Mouse (Mus musculus) MEL (cell line): ENCODE data around the gene Rps15a. TPM values are rescaled to one million over a fixed set of nuclear protein-coding genes. Genes with fewer than 3 reads are reported as not detected.
A peak's percentile ranks its signal among the peaks of the same experiment; 100 is the strongest.

Experiments used
- DNase-seq: peaks from one replicate; pipeline ENCODE4 v3.0.0; 2011; ENCODE audit warnings: low read depth, low spot score
- H3K27ac ChIP-seq: 2 replicates; pipeline ENCODE4 v1.5.1; 2012; ENCODE audit warnings: low read depth, mild to moderate bottlenecking, control low read depth, low read length, moderate library complexity; ENCODE audit not compliant: control insufficient read depth
- H3K27me3 ChIP-seq, 2 experiments: fragments of 150-350 bp in 1 of 2; sonication (generic) in 1 of 2; 2 replicates each; pipeline ENCODE4 v1.6.1; 2012; ENCODE audit warnings: low read length in 2 of 2, mild to moderate bottlenecking in 2 of 2, improper control_type of control experiment in 1 of 2, moderate library complexity in 1 of 2; ENCODE audit not compliant: insufficient read depth in 2 of 2, control insufficient read depth in 1 of 2
- H3K36me3 ChIP-seq, 2 experiments: 2 replicates each; pipeline ENCODE4 v1.6.1; 2012 to 2014; ENCODE audit warnings: low read length in 2 of 2, improper control_type of control experiment in 1 of 2, inconsistent platforms in 1 of 2, mild to moderate bottlenecking in 1 of 2; ENCODE audit not compliant: insufficient read depth in 2 of 2, control insufficient read depth in 1 of 2
- H3K4me1 ChIP-seq, 2 experiments: fragments of 150-350 bp in 1 of 2; sonication (generic) in 1 of 2; 2 replicates each; pipeline ENCODE4 v1.6.1; 2012; ENCODE audit warnings: low read length in 2 of 2, improper control_type of control experiment in 1 of 2, mild to moderate bottlenecking in 1 of 2; ENCODE audit not compliant: insufficient read depth in 2 of 2, control insufficient read depth in 1 of 2
- H3K4me3 ChIP-seq, 2 experiments: fragments of 150-350 bp in 1 of 2; sonication (generic) in 1 of 2; 2 replicates each; pipeline ENCODE4 v1.5.1; 2012; ENCODE audit warnings: low read depth in 2 of 2, low read length in 2 of 2, mild to moderate bottlenecking in 2 of 2, moderate library complexity in 2 of 2, control low read depth in 1 of 2, improper control_type of control experiment in 1 of 2; ENCODE audit not compliant: control insufficient read depth in 1 of 2, insufficient read depth in 1 of 2
- H3K79me2 ChIP-seq: 2 replicates; pipeline ENCODE4 v1.6.1; 2012; ENCODE audit warnings: mild to moderate bottlenecking, low read length, moderate library complexity; ENCODE audit not compliant: control insufficient read depth, poor library complexity, insufficient read depth
- H3K9ac ChIP-seq: 2 replicates; pipeline ENCODE4 v1.6.1; 2012; ENCODE audit warnings: low read depth, mild to moderate bottlenecking, control low read depth, low read length, moderate library complexity; ENCODE audit not compliant: control insufficient read depth, poor library complexity, severe bottlenecking
- H3K9me3 ChIP-seq: fragments of 150-350 bp; sonication (generic); replicated peaks from 2 replicates; pipeline ENCODE4 v1.6.1; 2012; ENCODE audit warnings: mild to moderate bottlenecking, low read length, improper control_type of control experiment, moderate library complexity; ENCODE audit not compliant: insufficient read depth
- CHD1 ChIP-seq: IDR thresholded peaks from 2 replicates; pipeline ENCODE4 v1.6.1; 2012; ENCODE audit warnings: low read depth, mild to moderate bottlenecking, inconsistent platforms, low read length, improper control_type of control experiment
- CTCF ChIP-seq, 3 experiments: IDR thresholded peaks in 2 of 3; conservative IDR thresholded peaks in 1 of 3; 2 replicates each; pipeline ENCODE4 v1.5.1; 2011 to 2012; ENCODE audit warnings: low read length in 3 of 3, low read depth in 2 of 3, mild to moderate bottlenecking in 2 of 3, improper control_type of control experiment in 1 of 3, inconsistent platforms in 1 of 3, mixed read lengths in 1 of 3, moderate library complexity in 1 of 3; ENCODE audit not compliant: control insufficient read depth in 1 of 3, insufficient read depth in 1 of 3, poor library complexity in 1 of 3, severe bottlenecking in 1 of 3
- ELF1 ChIP-seq: IDR thresholded peaks from 2 replicates; pipeline ENCODE4 v1.6.1; 2014; ENCODE audit warnings: low read depth, mild to moderate bottlenecking, inconsistent platforms, low read length, improper control_type of control experiment, moderate library complexity
- ETS1 ChIP-seq: IDR thresholded peaks from 2 replicates; pipeline ENCODE4 v1.6.1; 2012; ENCODE audit warnings: low read depth, mild to moderate bottlenecking, inconsistent platforms, low read length, improper control_type of control experiment, moderate library complexity
- MYC ChIP-seq: IDR thresholded peaks from 2 replicates; pipeline ENCODE4 v1.6.1; 2011; ENCODE audit warnings: low read depth, mild to moderate bottlenecking, low read length, improper control_type of control experiment, moderate library complexity
- POLR2AphosphoS2 ChIP-seq: IDR thresholded peaks from 2 replicates; pipeline ENCODE4 v1.6.1; 2011; ENCODE audit warnings: low read length, improper control_type of control experiment
- RCOR1 ChIP-seq: IDR thresholded peaks from 2 replicates; pipeline ENCODE4 v1.6.1; 2012; ENCODE audit warnings: low read depth, mild to moderate bottlenecking, inconsistent platforms, low read length, improper control_type of control experiment
- SIN3A ChIP-seq: IDR thresholded peaks from 2 replicates; pipeline ENCODE4 v1.6.1; 2012; ENCODE audit warnings: low read length, improper control_type of control experiment, inconsistent platforms
- SMC3 ChIP-seq: IDR thresholded peaks from 2 replicates; pipeline ENCODE4 v1.6.1; 2011; ENCODE audit warnings: low read depth, low read length, improper control_type of control experiment
- TAL1 ChIP-seq: IDR thresholded peaks from 2 replicates; pipeline ENCODE4 v1.6.1; 2012; ENCODE audit warnings: mild to moderate bottlenecking, inconsistent platforms, low read length, moderate library complexity, mixed read lengths
- TBP ChIP-seq: IDR thresholded peaks from 2 replicates; pipeline ENCODE4 v1.8.0; 2011; ENCODE audit warnings: low read depth, low read length, improper control_type of control experiment
- ZMIZ1 ChIP-seq: IDR thresholded peaks from 2 replicates; pipeline ENCODE4 v1.6.1; 2012; ENCODE audit warnings: low read depth, mild to moderate bottlenecking, inconsistent platforms, low read length, improper control_type of control experiment, moderate library complexity
- polyA plus RNA-seq, 2 experiments: library from polyadenylated mRNA; stranded (reverse) in 1 of 2; unstranded in 1 of 2; fragments of >175 nt in 1 of 2; fragments of >200 nt in 1 of 2; gene quantifications; 2 replicates each; pipeline versions ENCODE4 v1.2.1 to v1.2.4; 2012; ENCODE audit warnings: low replicate concordance in 2 of 2, low read depth in 1 of 2; ENCODE audit not compliant: insufficient read length in 2 of 2, insufficient read depth in 1 of 2, missing spikeins in 1 of 2
- total RNA-seq: library from RNA; depleted of rRNA; stranded (reverse); fragments of 300-350 nt; gene quantifications from 2 replicates; pipeline ENCODE4 v1.2.3, GENCODE M21; 2012

Gene Rps15a
- total and polyA plus RNA-seq, 3 experiments, result 589 to 2,420 TPM; not detected in 1

GRCm38 (mm10) chr7:118117539-118118210 is 1.7 kb upstream of the Rps15a start (continued):
- TF ChIP-seq CTCF (IDR thresholded peaks at IDR 0.05 in 2 of 3, conservative IDR thresholded peaks at IDR 0.05 in 1 of 3; ENCODE audit: control insufficient read depth in 1 of 3, insufficient read depth in 1 of 3, low read depth in 2 of 3, low read length in 3 of 3, poor library complexity in 1 of 3, severe bottlenecking in 1 of 3), result no peak
- 0 out of 2 replicates have a peak, but pooled peaks have one; percentile 21 for TF ChIP-seq RCOR1
- no peak for TF ChIP-seq ELF1
- TF ChIP-seq SIN3A, result no peak

- peak; percentile 93 for DNase-seq
- H3K4me3 ChIP-seq, result no peak overlapping the region
- TF ChIP-seq SMC3 (no peak), TBP (0 out of 2 replicates have a peak, but pooled peaks have one; percentile 13), ELF1 (no peak)
- TF ChIP-seq, all 39 proteins: peak for 1
- Histone ChIP-seq H3K79me2 (peaks cover 43% of the 10 kb centered on the region), H3K36me3 (peaks cover 24 to 49% of the 10 kb centered on the region in 2 experiments), H3K4me1 (peaks cover 15 to 22% of the 10 kb centered on the region in 2 experiments), H3K9me3 (no peaks in the 10 kb centered on the region), H3K27ac (peak overlapping the region; percentile 88), H3K9ac (no peak overlapping the region), H3K27me3 (no peaks in the 10 kb centered on the region)
Measured at GRCm38 (mm10) chr7:118116787-118117538, 975 bp upstream of the Rps15a start.

- TF ChIP-seq TAL1 (no peak), POLR2AphosphoS2 (peak; percentile 46; the same call in 1 of the 2 replicates)
- TF ChIP-seq, all 39 proteins: peak for 1
- Histone ChIP-seq H3K79me2 (peaks cover 57% of the 10 kb centered on the region), H3K9me3 (no peaks in the 10 kb centered on the region), H3K27ac (peak overlapping the region; percentile 80), H3K9ac (peak overlapping the region; percentile 96), H3K4me3 (peak overlapping the region; percentile 72 to 95), H3K4me1 (peaks cover 15 to 30% of the 10 kb centered on the region in 2 experiments), H3K36me3 (peaks cover 31 to 59% of the 10 kb centered on the region in 2 experiments), H3K27me3 (no peaks in the 10 kb centered on the region)
- no peak for DNase-seq
Measured at GRCm38 (mm10) chr7:118115533-118115876, 483 bp downstream of the Rps15a start.

- Histone ChIP-seq H3K9me3 (no peaks in the 10 kb centered on the region), H3K4me1 (peaks cover 8 to 32% of the 10 kb centered on the region in 2 experiments)
- peak; percentile 37 for DNase-seq
- no peak; the same call in 1 of the 2 replicates for TF ChIP-seq CHD1
- 0 out of 2 replicates have a peak, but pooled peaks have one; percentile 27 for TF ChIP-seq ZMIZ1
- 0 out of 2 replicates have a peak, but pooled peaks have one; percentile 48 for TF ChIP-seq MYC
- no peak for TF ChIP-seq ETS1
- no peak; the same call in 1 of the 2 replicates for TF ChIP-seq SIN3A
- TF ChIP-seq, all 39 proteins: peak for 2
- Histone ChIP-seq H3K36me3 (peaks cover 42 to 60% of the 10 kb centered on the region in 2 experiments), H3K27me3 (no peaks in the 10 kb centered on the region), H3K27ac (peak overlapping the region; percentile 80), H3K4me3 (peak overlapping the region; percentile 72 to 95), H3K79me2 (peaks cover 69% of the 10 kb centered on the region), H3K9ac (peak overlapping the region; percentile 96)
Measured at GRCm38 (mm10) chr7:118113541-118114297, 2.3 kb downstream of the Rps15a start.
